Mouse (Mus musculus) CH12.LX (cell line): ENCODE data around the gene Lrrc73. TPM values are rescaled to one million over a fixed set of nuclear protein-coding genes. Genes with fewer than 3 reads are reported as not detected.

Source experiments
- DNase-seq: peaks from one replicate; pipeline ENCODE4 v3.0.0-alpha.2; 2013; ENCODE audit errors: extremely low read depth
- H3K27ac ChIP-seq: 2 replicates; pipeline ENCODE4 v1.5.1; 2012; ENCODE audit warnings: low read depth, mild to moderate bottlenecking, control low read depth, moderate library complexity; ENCODE audit not compliant: insufficient read depth
- H3K27me3 ChIP-seq: replicated peaks from 2 replicates; pipeline ENCODE3; 2012; ENCODE audit warnings: inconsistent platforms
- H3K36me3 ChIP-seq, 2 experiments: replicated peaks in 1 of 2; 2 replicates each; pipeline versions ENCODE3 to v1.6.1; 2012; ENCODE audit warnings: inconsistent platforms in 1 of 2, low read length in 1 of 2, mild to moderate bottlenecking in 1 of 2, mixed read lengths in 1 of 2, moderate library complexity in 1 of 2; ENCODE audit not compliant: control insufficient read depth in 1 of 2, insufficient read depth in 1 of 2
- H3K4me1 ChIP-seq, 2 experiments: 2 replicates each; pipeline ENCODE4 v1.6.1; 2012; ENCODE audit warnings: inconsistent platforms in 1 of 2, moderate library complexity in 1 of 2; ENCODE audit not compliant: insufficient read depth in 2 of 2, control insufficient read depth in 1 of 2
- H3K4me2 ChIP-seq: 2 replicates; pipeline ENCODE4 v1.6.1; 2012; ENCODE audit warnings: low read depth, mild to moderate bottlenecking, control low read depth; ENCODE audit not compliant: poor library complexity, insufficient read depth, severe bottlenecking
- H3K4me3 ChIP-seq, 3 experiments: fragments of 150-350 bp in 1 of 3; sonication (generic) in 1 of 3; replicated peaks in 1 of 3; 2 replicates each; pipeline versions ENCODE3 to v1.5.1; 2011 to 2012; ENCODE audit warnings: low read depth in 2 of 3, low read length in 2 of 3, mild to moderate bottlenecking in 2 of 3, moderate library complexity in 2 of 3, control low read depth in 1 of 3, improper control_type of control experiment in 1 of 3, inconsistent platforms in 1 of 3, mixed read lengths in 1 of 3; ENCODE audit not compliant: poor library complexity in 1 of 3
- H3K79me2 ChIP-seq: replicated peaks from 2 replicates; pipeline ENCODE4 v1.6.1; 2012; ENCODE audit warnings: mild to moderate bottlenecking, moderate library complexity; ENCODE audit not compliant: control insufficient read depth, poor library complexity, insufficient read depth, severe bottlenecking; ENCODE audit errors: extremely low read depth
- H3K9ac ChIP-seq: 2 replicates; pipeline ENCODE4 v1.6.1; 2012; ENCODE audit warnings: low read depth, mild to moderate bottlenecking, control low read depth, moderate library complexity; ENCODE audit not compliant: insufficient read depth
- H3K9me3 ChIP-seq: replicated peaks from 2 replicates; pipeline ENCODE3; 2012; ENCODE audit warnings: low read length, inconsistent platforms, mixed read lengths
- CHD1 ChIP-seq: IDR thresholded peaks from 2 replicates; pipeline ENCODE4 v1.6.1; 2012; ENCODE audit warnings: low read depth, low read length, improper control_type of control experiment, inconsistent platforms
- CHD2 ChIP-seq: IDR thresholded peaks from 2 replicates; pipeline ENCODE4 v1.6.1; 2011; ENCODE audit warnings: low read length, improper control_type of control experiment
- CTCF ChIP-seq, 2 experiments: IDR thresholded peaks in 1 of 2; conservative IDR thresholded peaks in 1 of 2; 2 replicates each; pipeline ENCODE4 v1.5.1; 2011 to 2012; ENCODE audit warnings: low read depth in 2 of 2, low read length in 2 of 2, improper control_type of control experiment in 1 of 2, inconsistent platforms in 1 of 2, mild to moderate bottlenecking in 1 of 2, moderate library complexity in 1 of 2
- E2F4 ChIP-seq: IDR thresholded peaks from 2 replicates; pipeline ENCODE4 v1.6.1; 2011; ENCODE audit warnings: low read depth, low read length, improper control_type of control experiment; ENCODE audit not compliant: insufficient replicate concordance
- IRF4 ChIP-seq: IDR thresholded peaks from 2 replicates; pipeline ENCODE4 v1.6.1; 2014; ENCODE audit warnings: low read depth, mild to moderate bottlenecking, inconsistent platforms, low read length, improper control_type of control experiment
- JUN ChIP-seq: IDR thresholded peaks from 2 replicates; pipeline ENCODE4 v1.6.1; 2011; ENCODE audit warnings: low read depth, mild to moderate bottlenecking, low read length, improper control_type of control experiment, moderate library complexity; ENCODE audit not compliant: insufficient read depth
- JUND ChIP-seq: conservative IDR thresholded peaks from 2 replicates; pipeline ENCODE4 v1.6.1; 2011; ENCODE audit warnings: low read depth, low read length, improper control_type of control experiment
- KAT2A ChIP-seq: IDR thresholded peaks from 2 replicates; pipeline ENCODE4 v1.6.1; 2012; ENCODE audit warnings: low read length, improper control_type of control experiment, inconsistent platforms; ENCODE audit not compliant: insufficient replicate concordance
- MAX ChIP-seq: IDR thresholded peaks from 2 replicates; pipeline ENCODE4 v1.6.1; 2011; ENCODE audit warnings: low read length, improper control_type of control experiment
- MAZ ChIP-seq: IDR thresholded peaks from 2 replicates; pipeline ENCODE4 v1.6.1; 2012; ENCODE audit warnings: low read depth, mild to moderate bottlenecking, inconsistent platforms, low read length, improper control_type of control experiment, moderate library complexity
- MEF2A ChIP-seq: IDR thresholded peaks from 2 replicates; pipeline ENCODE4 v1.6.1; 2014; ENCODE audit warnings: low read depth, mild to moderate bottlenecking, inconsistent platforms, low read length, improper control_type of control experiment, borderline replicate concordance
- MXI1 ChIP-seq: IDR thresholded peaks from 2 replicates; pipeline ENCODE4 v1.6.1; 2011; ENCODE audit warnings: mild to moderate bottlenecking, low read depth, low read length, improper control_type of control experiment
- MYC ChIP-seq: IDR thresholded peaks from 2 replicates; pipeline ENCODE4 v1.6.1; 2011; ENCODE audit warnings: low read depth, mild to moderate bottlenecking, improper control_type of control experiment, low read length
- NELFE ChIP-seq: IDR thresholded peaks from 2 replicates; pipeline ENCODE4 v1.6.1; 2011; ENCODE audit warnings: low read depth, low read length, improper control_type of control experiment
- POLR2AphosphoS2 ChIP-seq: IDR thresholded peaks from 2 replicates; pipeline ENCODE4 v1.6.1; 2011; ENCODE audit warnings: low read depth, low read length, improper control_type of control experiment
- SIN3A ChIP-seq: IDR thresholded peaks from 2 replicates; pipeline ENCODE4 v1.6.1; 2012; ENCODE audit warnings: low read length, improper control_type of control experiment, inconsistent platforms
- UBTF ChIP-seq: IDR thresholded peaks from 2 replicates; pipeline ENCODE4 v1.6.1; 2012; ENCODE audit warnings: low read depth, mild to moderate bottlenecking, inconsistent platforms, low read length, improper control_type of control experiment, moderate library complexity
- USF2 ChIP-seq: conservative IDR thresholded peaks from 2 replicates; pipeline ENCODE4 v1.6.1; 2011; ENCODE audit warnings: low read depth, low read length, improper control_type of control experiment
- ZC3H11A ChIP-seq: IDR thresholded peaks from 2 replicates; pipeline ENCODE4 v1.6.1; 2012; ENCODE audit warnings: low read depth, mild to moderate bottlenecking, inconsistent platforms, low read length, improper control_type of control experiment
- ZNF384 ChIP-seq: IDR thresholded peaks from 2 replicates; pipeline ENCODE4 v1.6.1; 2012; ENCODE audit warnings: low read depth, low read length, improper control_type of control experiment, inconsistent platforms
- dilution Hi-C: fragments of 300-500 bp; cut with MboI; formaldehyde crosslinking; loops from 2 replicates; pipeline ENCODE4 v1.14.3; 2020; ENCODE audit warnings: low sequenced_read_pairs; ENCODE audit not compliant: extremely low pct_unique_long_range_greater_than_20kb, extremely low pct_ligation_motif_present
- in situ Hi-C: fragments of 300-500 bp; cut with MboI; formaldehyde crosslinking; loops from 3 replicates; pipeline ENCODE4 v1.14.3; 2019; ENCODE audit warnings: low sequenced_read_pairs, low pct_ligation_motif_present, low pct_unique_long_range_greater_than_20kb, mixed read lengths
- polyA plus RNA-seq: library from polyadenylated mRNA; unstranded; fragments of >175 nt; gene quantifications from 2 replicates; pipeline ENCODE4 v1.2.1, GENCODE M21; 2012; ENCODE audit warnings: low read depth; ENCODE audit not compliant: insufficient read length
- total RNA-seq, 2 experiments: library from RNA; depleted of rRNA; stranded (reverse); fragments of 300-350 nt in 1 of 2; fragments of >200 nt in 1 of 2; gene quantifications; 2 replicates each; pipeline ENCODE4 v1.2.3; 2012 to 2014

The Lrrc73 gene
- total and polyA plus RNA-seq, 3 experiments, result 1.8 to 4.0 (median 3.6) TPM

DNA sequence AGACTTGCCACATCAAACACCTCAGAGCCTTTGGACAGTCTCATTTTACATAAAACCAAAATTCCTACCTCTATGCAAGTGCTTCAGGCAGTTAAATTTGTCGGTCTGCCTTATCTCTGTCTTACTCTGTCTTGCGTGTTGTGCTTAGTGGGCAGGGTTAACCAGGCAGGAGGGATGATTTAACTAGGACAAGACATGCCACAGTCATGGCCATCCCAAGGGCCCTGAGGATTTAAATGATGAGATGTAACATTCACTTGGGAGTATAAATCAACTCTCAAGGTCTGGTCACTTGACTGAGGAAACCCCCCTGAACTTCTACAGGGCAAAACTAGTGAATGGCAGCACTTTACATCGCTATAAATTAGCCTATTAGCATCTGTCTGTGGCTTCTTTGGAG lies 31.7 kb upstream of the Lrrc73 start:
- H3K4me2 ChIP-seq, result no peak overlapping the region
- H3K36me3 ChIP-seq, result peaks cover 85 to 98% of the 10 kb centered on the region in 2 experiments
- H3K4me3 ChIP-seq, result no peak overlapping the region
- H3K9me3 ChIP-seq, result no peaks in the 10 kb centered on the region
- in situ Hi-C loops (no loop called here), dilution Hi-C loops (no loop called here)
- H3K79me2 ChIP-seq, result peaks cover 3% of the 10 kb centered on the region; the same call in 1 of the 2 replicates
- TF ChIP-seq ZNF384, result no peak
- TF ChIP-seq IRF4, result no peak
- TF ChIP-seq JUND, result no peak
- no peak for TF ChIP-seq E2F4
- no peak for TF ChIP-seq MYC
- TF ChIP-seq MAZ, result no peak
- no peak for TF ChIP-seq SIN3A
- no peak overlapping the region for H3K27ac ChIP-seq
- no peak overlapping the region for H3K9ac ChIP-seq
- H3K4me1 ChIP-seq, result no peaks in the 10 kb centered on the region
- DNase-seq, result no peak
- no peaks in the 10 kb centered on the region for H3K27me3 ChIP-seq

DNA sequence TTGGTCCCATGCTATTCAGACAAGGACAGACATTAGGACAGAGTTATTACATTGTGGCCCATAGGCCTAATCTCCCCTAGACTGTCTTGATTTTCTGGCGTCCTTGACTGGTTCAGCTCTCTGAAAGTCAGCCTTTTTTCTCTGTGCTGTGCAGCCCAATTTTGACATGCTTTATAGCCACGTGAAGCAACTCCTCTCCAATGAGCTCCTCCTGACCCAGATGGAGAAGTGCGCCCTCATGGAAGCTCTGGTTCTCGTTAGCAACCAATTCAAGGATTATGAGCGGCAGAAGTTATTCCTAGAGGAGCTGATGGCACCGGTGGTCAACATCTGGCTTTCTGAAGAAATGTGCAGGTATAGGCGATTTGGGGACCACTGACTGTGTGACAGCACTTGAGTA lies 25.8 kb upstream of the Lrrc73 start:
- TF ChIP-seq MEF2A, result no peak
- no peak for TF ChIP-seq ZC3H11A
- TF ChIP-seq MYC, result no peak
- TF ChIP-seq MAX, result no peak
- TF ChIP-seq MXI1, result no peak
- no peak for TF ChIP-seq CHD1
- TF ChIP-seq USF2, result no peak
- TF ChIP-seq UBTF, result no peak
- TF ChIP-seq JUN, result no peak
- TF ChIP-seq E2F4, result no peak
- no peak for TF ChIP-seq CHD2
- no peak for TF ChIP-seq MAZ
- no peak for TF ChIP-seq NELFE
- no peak for TF ChIP-seq KAT2A
- no peak for TF ChIP-seq CTCF (conservative IDR thresholded peaks at IDR 0.05 in 1 of 2, IDR thresholded peaks at IDR 0.05 in 1 of 2; ENCODE audit: low read depth in 2 of 2, low read length in 2 of 2)
- no peak for TF ChIP-seq SIN3A
- TF ChIP-seq POLR2AphosphoS2, result no peak
- no peak for TF ChIP-seq ZNF384
- no peaks in the 10 kb centered on the region for H3K27me3 ChIP-seq
- no peak for DNase-seq
- H3K9me3 ChIP-seq, result no peaks in the 10 kb centered on the region
- H3K4me1 ChIP-seq, result no peaks in the 10 kb centered on the region
- H3K4me2 ChIP-seq, result no peak overlapping the region
- H3K9ac ChIP-seq, result no peak overlapping the region
- dilution Hi-C loops, result no loop called here
- in situ Hi-C loops, result loop anchor here (25.0 kb wide), 1 partner anchor 760 kb away; no protein-coding TSS in a partner anchor
- H3K79me2 ChIP-seq, result peaks cover 6% of the 10 kb centered on the region; the same call in 1 of the 2 replicates
- H3K36me3 ChIP-seq, result peaks cover 88 to 92% of the 10 kb centered on the region in 2 experiments
- H3K27ac ChIP-seq, result no peak overlapping the region
- H3K4me3 ChIP-seq, result no peak overlapping the region
